Mouse (Mus musculus) ES-E14 (cell line): ENCODE measurements around the gene Ctag2. TPM values are rescaled to one million over a fixed set of nuclear protein-coding genes. Genes with fewer than 3 reads are reported as not detected.

ENCODE experiments used
- DNase-seq: peaks from one replicate; pipeline ENCODE4 v3.0.0-alpha.2; 2013; ENCODE audit warnings: low read depth, low spot score
- H3K27ac ChIP-seq: 2 replicates; pipeline ENCODE4 v1.5.1; 2012; ENCODE audit warnings: low read depth, mild to moderate bottlenecking, low read length, moderate library complexity, mixed read lengths; ENCODE audit not compliant: poor library complexity, insufficient read depth, severe bottlenecking
- H3K36me3 ChIP-seq: 2 replicates; pipeline ENCODE4 v1.6.1; 2012; ENCODE audit warnings: mild to moderate bottlenecking, low read length, moderate library complexity, mixed read lengths; ENCODE audit not compliant: control insufficient read depth, poor library complexity, insufficient read depth, severe bottlenecking
- H3K4me1 ChIP-seq, 2 experiments: fragments of 150-350 bp in 1 of 2; sonication (generic) in 1 of 2; 2 replicates each; pipeline ENCODE4 v1.6.1; 2012; ENCODE audit warnings: low read length in 2 of 2, mild to moderate bottlenecking in 1 of 2, mixed read lengths in 1 of 2; ENCODE audit not compliant: control insufficient read depth in 2 of 2, insufficient read depth in 2 of 2, poor library complexity in 1 of 2
- H3K4me3 ChIP-seq, 2 experiments: fragments of 150-350 bp in 1 of 2; sonication (generic) in 1 of 2; 2 replicates each; pipeline ENCODE4 v1.5.1; 2012; ENCODE audit warnings: low read length in 2 of 2, low read depth in 1 of 2, mild to moderate bottlenecking in 1 of 2, mixed read lengths in 1 of 2; ENCODE audit not compliant: insufficient read depth in 1 of 2, poor library complexity in 1 of 2, severe bottlenecking in 1 of 2
- H3K9ac ChIP-seq: 2 replicates; pipeline ENCODE4 v1.6.1; 2012; ENCODE audit warnings: low read depth, mild to moderate bottlenecking, low read length, mixed read lengths; ENCODE audit not compliant: poor library complexity, insufficient read depth, severe bottlenecking
- H3K9me3 ChIP-seq: fragments of 150-350 bp; sonication (generic); 2 replicates; pipeline ENCODE4 v1.6.1; 2012; ENCODE audit warnings: low read depth, mild to moderate bottlenecking, low read length; ENCODE audit not compliant: control insufficient read depth, insufficient read depth
- CHD2 ChIP-seq: IDR thresholded peaks from 2 replicates; pipeline ENCODE4 v1.6.1; 2014; ENCODE audit warnings: mild to moderate bottlenecking, low read depth, low read length, inconsistent platforms
- HCFC1 ChIP-seq: IDR thresholded peaks from 2 replicates; pipeline ENCODE4 v1.6.1; 2012; ENCODE audit warnings: low read length, inconsistent platforms, borderline replicate concordance; ENCODE audit not compliant: insufficient read depth
- MAFK ChIP-seq: IDR thresholded peaks from 2 replicates; pipeline ENCODE4 v1.6.1; 2014; ENCODE audit warnings: mild to moderate bottlenecking, low read depth, low read length, inconsistent platforms; ENCODE audit not compliant: insufficient read depth
- ZC3H11A ChIP-seq: IDR thresholded peaks from 2 replicates; pipeline ENCODE4 v1.6.1; 2012; ENCODE audit warnings: low read depth, mild to moderate bottlenecking, inconsistent platforms, low read length, borderline replicate concordance
- ZNF384 ChIP-seq: IDR thresholded peaks from 2 replicates; pipeline ENCODE4 v1.6.1; 2012; ENCODE audit warnings: low read depth, low read length, inconsistent platforms
- in situ Hi-C, 2 experiments: fragments of 600-800 bp; cut with MboI; formaldehyde crosslinking; loops; one replicate each; pipeline ENCODE4 v1.15.1; 2025; ENCODE audit warnings: low sequenced_read_pairs in 2 of 2, inconsistent platforms in 1 of 2; ENCODE audit not compliant: unreplicated experiment in 2 of 2
- total RNA-seq: library from RNA; depleted of rRNA; stranded (reverse); fragments of 300-350 nt; gene quantifications from 2 replicates; pipeline ENCODE4 v1.2.3, GENCODE M21; 2012; rRNA removed

Ctag2 gene
- not detected in 2 replicates for total RNA-seq

DNA sequence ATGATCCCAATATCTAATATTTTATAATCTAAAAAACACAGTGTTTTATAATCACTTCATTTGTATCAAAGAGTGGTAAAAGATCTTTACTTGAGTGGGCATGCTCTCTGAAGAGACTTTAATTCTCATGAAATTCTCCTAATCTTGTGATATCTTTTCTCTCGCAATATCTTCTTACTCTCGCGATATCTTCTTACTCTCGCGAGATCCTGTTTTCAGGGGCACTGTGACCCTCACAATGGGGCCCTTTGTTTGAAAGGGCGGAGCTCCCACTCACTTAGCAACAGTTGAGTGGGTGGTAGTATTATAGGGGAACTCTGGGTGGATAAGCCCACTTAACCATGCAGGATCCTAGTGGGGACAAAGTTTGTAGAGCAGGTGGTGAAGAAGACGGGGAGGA lies at the start of gene Ctag2:
Gene Ctag2, plus strand, starts transcription at position 301 of the 400 bp plus-strand sequence.
- Histone ChIP-seq H3K9me3 (no peaks in the 10 kb centered on the region), H3K36me3 (no peaks in the 10 kb centered on the region), H3K4me3 (no peak within 1 kb of the TSS), H3K9ac (no peak within 1 kb of the TSS), H3K4me1 (no peaks in the 10 kb centered on the region), H3K27ac (no peak within 1 kb of the TSS)
- in situ Hi-C loops = no loop called here
- no peak for DNase-seq
- no peak for TF ChIP-seq CHD2
- TF ChIP-seq HCFC1 = no peak
- TF ChIP-seq ZC3H11A = no peak
- no peak for TF ChIP-seq ZNF384
- TF ChIP-seq MAFK = no peak
